Mouse (Mus musculus) kidney, adult 2 months (tissue): ENCODE results near the gene Astn2. TPM values are rescaled to one million over a fixed set of nuclear protein-coding genes. Genes with fewer than 3 reads are reported as not detected.

Source experiments
- DNase-seq: peaks from one replicate; pipeline ENCODE4 v3.0.0; 2021
- H3K27ac ChIP-seq: fragments of 200-500 bp; 2 replicates; pipeline ENCODE4 v1.5.1; 2012; ENCODE audit warnings: low read depth, low read length, control low read depth, inconsistent platforms; ENCODE audit not compliant: insufficient read depth
- H3K27me3 ChIP-seq: fragments of 200-500 bp; replicated peaks from 2 replicates; pipeline ENCODE4 v1.6.1; 2012; ENCODE audit warnings: mild to moderate bottlenecking, moderate library complexity, low read length, inconsistent platforms; ENCODE audit not compliant: control insufficient read depth, insufficient read depth
- H3K36me3 ChIP-seq: fragments of 200-500 bp; 2 replicates; pipeline ENCODE4 v1.6.1; 2012; ENCODE audit warnings: mild to moderate bottlenecking, moderate library complexity, low read length, inconsistent platforms; ENCODE audit not compliant: control insufficient read depth, insufficient read depth
- H3K4me1 ChIP-seq: fragments of 200-500 bp; 2 replicates; pipeline ENCODE4 v1.6.1; 2011; ENCODE audit warnings: low read length; ENCODE audit not compliant: control insufficient read depth, insufficient read depth
- H3K4me3 ChIP-seq: fragments of 200-500 bp; 2 replicates; pipeline ENCODE4 v1.5.1; 2011; ENCODE audit warnings: mild to moderate bottlenecking, low read depth, low read length, control low read depth; ENCODE audit not compliant: insufficient read depth
- CTCF ChIP-seq: fragments of 200-500 bp; conservative IDR thresholded peaks from 2 replicates; pipeline ENCODE4 v1.5.1; 2011; ENCODE audit warnings: low read depth, mild to moderate bottlenecking, control low read depth, low read length, moderate library complexity, mixed read lengths; ENCODE audit not compliant: insufficient read depth, insufficient read length
- POLR2A ChIP-seq: fragments of 200-500 bp; IDR thresholded peaks from one replicate; pipeline ENCODE4 v1.6.1; 2011; ENCODE audit warnings: low read depth, low read length, control low read depth
- WGBS: fragments of 180-500 bp; shearing (Covaris S2); methylation state at CpG from one replicate; pipeline ENCODE4 v1.1.7; 2018; 5-methylcytosine and 5-hydroxymethylcytosine counted together
- polyA plus RNA-seq: library from polyadenylated mRNA; depleted of rRNA; stranded (reverse); fragments of >200 nt; gene quantifications from 2 replicates; pipeline ENCODE4 v1.2.3, GENCODE M21; 2012

Astn2 gene
- polyA plus RNA-seq, 1 experiment = 2.5 TPM

GRCm38 (mm10) chr4:65565493-65565892 is 838.9 kb downstream of the Astn2 start:
- no peak overlapping the region for H3K4me3 ChIP-seq
- H3K27me3 ChIP-seq = no peaks in the 10 kb centered on the region
- no peak overlapping the region for H3K27ac ChIP-seq
- DNase-seq = no peak
- 66% methylated on average over 4 of the region's 4 CpGs for WGBS
- H3K4me1 ChIP-seq = no peaks in the 10 kb centered on the region
- no peaks in the 10 kb centered on the region for H3K36me3 ChIP-seq
- TF ChIP-seq CTCF (no peak), POLR2A (no peak)

- H3K36me3 ChIP-seq = no peaks in the 10 kb centered on the region
- 74% methylated on average over 6 of the region's 6 CpGs for WGBS
- no peaks in the 10 kb centered on the region for H3K4me1 ChIP-seq
- H3K27ac ChIP-seq = no peak overlapping the region
- no peaks in the 10 kb centered on the region for H3K27me3 ChIP-seq
- DNase-seq = no peak
- TF ChIP-seq POLR2A (no peak), CTCF (no peak)
- H3K4me3 ChIP-seq = no peak overlapping the region
These were observed 855.9 kb downstream of the Astn2 start for GRCm38 (mm10) chr4:65548561-65548960.

GRCm38 (mm10) chr4:65545582-65545981 is 858.8 kb downstream of the Astn2 start:
- Histone ChIP-seq H3K27me3 (no peaks in the 10 kb centered on the region), H3K27ac (no peak overlapping the region), H3K36me3 (no peaks in the 10 kb centered on the region), H3K4me1 (no peaks in the 10 kb centered on the region), H3K4me3 (no peak overlapping the region)
- 69% methylated on average over 2 of the region's 2 CpGs for WGBS
- TF ChIP-seq CTCF (no peak), POLR2A (no peak)
- DNase-seq = no peak

GRCm38 (mm10) chr4:65532071-65532736 is 872.2 kb downstream of the Astn2 start:
- 50% methylated on average over 2 of the region's 2 CpGs for WGBS
- no peak for DNase-seq
- H3K4me3 ChIP-seq = no peak overlapping the region
- no peaks in the 10 kb centered on the region for H3K36me3 ChIP-seq
- H3K4me1 ChIP-seq = no peaks in the 10 kb centered on the region
- TF ChIP-seq CTCF = no peak
- TF ChIP-seq POLR2A = no peak
- no peak overlapping the region for H3K27ac ChIP-seq
- H3K27me3 ChIP-seq = no peaks in the 10 kb centered on the region

GRCm38 (mm10) chr4:65531621-65532020 is 872.8 kb downstream of the Astn2 start:
- Histone ChIP-seq H3K4me3 (no peak overlapping the region), H3K27ac (no peak overlapping the region), H3K4me1 (no peaks in the 10 kb centered on the region), H3K36me3 (no peaks in the 10 kb centered on the region), H3K27me3 (no peaks in the 10 kb centered on the region)
- WGBS = 74% methylated on average over 6 of the region's 6 CpGs
- no peak for TF ChIP-seq CTCF
- no peak for TF ChIP-seq POLR2A
- DNase-seq = no peak

GRCm38 (mm10) chr4:65530901-65531300 is 873.5 kb downstream of the Astn2 start:
- H3K4me3 ChIP-seq = no peak overlapping the region
- 78% methylated on average over 2 of the region's 2 CpGs for WGBS
- no peak for TF ChIP-seq POLR2A
- TF ChIP-seq CTCF = no peak

GRCm38 (mm10) chr4:65508101-65508500 is 896.3 kb downstream of the Astn2 start:
- H3K4me3 ChIP-seq = no peak overlapping the region

More at GRCm38 (mm10) chr4:65530901-65531300, 873.5 kb downstream of the Astn2 start:
- no peak overlapping the region for H3K27ac ChIP-seq
- no peaks in the 10 kb centered on the region for H3K36me3 ChIP-seq
- DNase-seq = no peak
- no peaks in the 10 kb centered on the region for H3K27me3 ChIP-seq
- no peaks in the 10 kb centered on the region for H3K4me1 ChIP-seq

More at GRCm38 (mm10) chr4:65508101-65508500, 896.3 kb downstream of the Astn2 start:
- DNase-seq = peak; percentile 54
- 60% methylated on average over 2 of the region's 2 CpGs for WGBS
- TF ChIP-seq CTCF (no peak), POLR2A (no peak)
- H3K36me3 ChIP-seq = no peaks in the 10 kb centered on the region
- H3K27ac ChIP-seq = no peak overlapping the region
- H3K27me3 ChIP-seq = no peaks in the 10 kb centered on the region
- 0 out of 2 replicates have a peak, but pooled peaks cover 4% of the 10 kb centered on the region for H3K4me1 ChIP-seq
